Mouse (Mus musculus) brain, embryonic 14.5 days (tissue): ENCODE measurements at regions not wholly inside any gene's neighbourhood (a gene's known extent, or its start where the extent isn't known, plus 50 kb on each side); places are given as distances from the start of the nearest gene placed in this dataset.

Experiments
- CTCF ChIP-seq: fragments of 200-500 bp; IDR thresholded peaks from 2 replicates; pipeline ENCODE4 v1.5.1; 2012; ENCODE audit warnings: inconsistent platforms, mild to moderate bottlenecking, moderate library complexity, borderline replicate concordance; ENCODE audit not compliant: insufficient read depth, insufficient read length; ENCODE audit errors: extremely low read depth
- POLR2A ChIP-seq: fragments of 200-500 bp; IDR thresholded peaks from 2 replicates; pipeline ENCODE4 v1.6.1; 2012; ENCODE audit warnings: mild to moderate bottlenecking, inconsistent platforms, borderline replicate concordance; ENCODE audit not compliant: poor library complexity, insufficient read depth, insufficient read length, severe bottlenecking; ENCODE audit errors: extremely low read depth

- no peak for TF ChIP-seq CTCF
- no peak for TF ChIP-seq POLR2A
Measured at GRCm38 (mm10) chr2:148578176-148578575, 94.2 kb upstream of the Nxt1 start.
